Mouse (Mus musculus) mesoderm, embryonic 11.5 days (tissue): ENCODE data around the gene Baz2b.

Experiments
- DNase-seq: peaks from one replicate; pipeline ENCODE4 v3.0.0-alpha.2; 2012; ENCODE audit warnings: low read depth, low spot score

Baz2b gene

DNA sequence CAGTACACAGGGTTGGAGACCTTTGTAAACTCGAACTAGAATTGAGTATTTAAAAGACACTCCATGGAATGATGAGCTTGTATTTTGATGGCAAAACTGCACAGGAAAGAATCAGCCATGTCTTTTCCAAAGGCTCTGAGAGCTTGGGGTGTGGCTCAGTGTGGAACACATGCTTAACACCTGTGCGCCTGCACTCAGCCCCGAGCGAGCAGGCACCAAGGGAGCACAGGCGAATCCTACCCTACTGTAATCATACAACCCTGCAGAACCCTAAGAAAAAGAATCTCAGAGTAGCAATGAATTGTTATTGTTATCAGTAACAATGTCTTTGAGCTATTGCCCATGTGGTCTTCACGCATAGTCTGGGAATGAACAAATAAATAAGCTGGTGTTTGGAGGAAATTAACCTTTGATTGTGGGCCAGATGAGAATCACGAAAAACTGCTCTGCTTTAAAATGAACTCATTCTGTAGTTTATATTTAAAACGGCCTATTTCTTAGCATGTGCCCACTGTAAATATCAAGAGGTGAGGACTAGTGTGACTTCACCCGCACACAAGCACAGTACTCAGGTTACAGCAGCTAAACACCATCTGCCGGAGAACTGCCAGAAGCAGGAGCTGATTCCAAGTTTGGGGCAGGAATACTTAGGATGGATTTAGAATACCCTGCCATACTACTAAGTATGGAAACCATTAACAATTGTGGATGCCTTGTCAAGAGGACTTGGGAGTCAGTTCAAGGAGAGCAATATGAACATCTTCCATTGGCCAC, 77.2 kb downstream of the Baz2b start:
- DNase-seq: no peak

DNA sequence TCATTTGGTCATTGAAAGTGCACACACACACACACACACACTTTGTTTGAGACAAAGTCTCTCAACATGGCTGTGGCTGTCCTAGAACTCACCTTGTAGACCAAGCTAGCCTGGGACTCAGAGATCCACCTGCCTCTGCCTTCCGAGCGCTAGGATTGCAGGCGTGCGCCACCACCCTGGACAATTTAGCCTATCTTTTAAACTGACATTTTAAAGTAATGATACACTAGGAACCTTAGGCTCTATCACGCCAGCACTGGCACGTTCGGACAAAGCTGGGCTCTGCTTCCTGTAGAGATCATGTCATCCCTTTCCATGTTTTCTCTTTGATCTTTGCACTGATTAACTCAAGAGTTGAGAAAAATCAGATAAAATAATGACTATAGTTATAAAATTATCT, 81.0 kb downstream of the Baz2b start:
- no peak for DNase-seq

DNA sequence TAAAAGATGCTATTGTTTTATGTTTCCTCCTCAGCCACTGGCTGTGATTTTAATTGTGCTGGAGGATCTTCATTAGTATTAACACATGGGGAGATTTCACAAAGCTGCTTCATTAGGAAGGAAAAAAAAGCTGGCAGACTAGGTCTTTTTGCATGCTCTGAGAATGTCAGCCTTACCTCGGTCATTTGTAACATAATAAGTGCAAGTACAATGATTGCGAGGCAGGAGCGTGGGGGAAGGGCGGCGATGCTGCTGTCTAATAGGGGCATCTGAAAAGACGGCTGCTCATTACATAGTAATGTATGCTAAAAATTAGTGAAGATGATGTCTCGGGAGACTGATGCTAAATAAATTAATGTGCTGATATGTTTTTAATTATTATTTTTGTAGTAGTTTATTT, 82.8 kb downstream of the Baz2b start:
- DNase-seq: no peak

DNA sequence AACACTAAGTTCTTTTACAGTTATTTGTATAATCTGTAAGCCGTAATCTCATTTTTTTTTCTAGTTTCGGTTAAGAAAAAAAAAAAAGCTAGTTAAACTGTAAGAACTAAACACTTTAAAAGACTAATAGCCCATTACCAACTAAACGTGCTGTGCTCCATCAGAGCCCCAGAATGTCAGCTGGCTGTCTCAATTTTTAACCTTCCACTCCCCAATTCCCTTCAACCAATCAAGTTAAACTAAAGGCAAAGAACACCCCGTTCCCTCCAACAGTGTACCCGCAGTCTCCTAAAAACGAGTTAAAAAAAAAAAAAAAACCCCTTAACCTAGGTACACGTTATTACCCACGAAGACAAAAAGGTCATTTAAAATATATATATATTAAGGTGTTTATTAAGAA, 83.3 kb downstream of the Baz2b start:
- no peak for DNase-seq

DNA sequence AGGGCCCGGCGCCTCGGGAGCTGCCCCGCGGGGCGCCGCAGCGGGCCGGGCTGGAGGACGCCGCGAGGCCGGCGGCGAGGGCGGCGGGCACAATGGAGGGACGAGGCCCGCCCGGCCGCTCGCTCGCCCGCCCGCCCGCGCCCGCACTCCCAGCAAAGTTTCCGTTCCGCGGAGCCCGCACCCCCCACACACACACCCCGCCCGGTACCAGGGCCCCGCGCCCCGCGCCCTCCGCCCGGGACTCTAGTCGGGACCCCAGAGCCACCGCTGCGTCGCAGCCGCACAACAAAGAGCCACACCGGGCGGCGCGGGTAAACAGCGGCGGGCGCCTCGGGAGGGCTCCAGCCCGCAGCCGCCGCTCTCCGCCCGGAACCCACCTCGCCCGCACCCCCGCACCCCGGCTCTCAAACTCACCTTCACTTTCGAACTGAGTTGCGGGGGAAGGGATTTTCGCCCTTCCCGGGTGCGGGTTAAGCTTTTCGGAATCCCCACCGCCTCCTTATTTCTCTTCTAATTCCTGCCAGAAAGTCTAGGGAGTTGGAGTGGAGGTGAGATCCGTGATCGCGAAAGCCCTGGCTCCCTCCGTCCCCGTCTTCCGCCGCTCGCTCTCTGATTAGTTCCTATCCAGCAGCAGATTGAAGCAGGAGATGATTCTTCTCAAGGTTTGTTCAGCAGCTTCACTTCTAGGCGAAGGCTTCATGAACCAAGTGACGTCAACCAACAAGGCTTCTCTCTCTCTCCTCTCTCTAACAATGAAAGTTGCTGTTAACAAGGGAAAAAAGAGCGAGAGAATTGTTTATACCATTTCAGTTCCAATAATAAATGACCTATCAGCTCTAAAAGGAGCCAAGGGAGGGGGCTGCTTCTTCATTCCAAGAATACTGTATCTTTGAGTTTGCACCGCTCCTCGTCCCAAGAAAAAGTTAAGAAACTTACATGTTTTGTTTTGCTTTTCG, 84.3 kb downstream of the Baz2b start:
- peak; percentile 80 for DNase-seq

DNA sequence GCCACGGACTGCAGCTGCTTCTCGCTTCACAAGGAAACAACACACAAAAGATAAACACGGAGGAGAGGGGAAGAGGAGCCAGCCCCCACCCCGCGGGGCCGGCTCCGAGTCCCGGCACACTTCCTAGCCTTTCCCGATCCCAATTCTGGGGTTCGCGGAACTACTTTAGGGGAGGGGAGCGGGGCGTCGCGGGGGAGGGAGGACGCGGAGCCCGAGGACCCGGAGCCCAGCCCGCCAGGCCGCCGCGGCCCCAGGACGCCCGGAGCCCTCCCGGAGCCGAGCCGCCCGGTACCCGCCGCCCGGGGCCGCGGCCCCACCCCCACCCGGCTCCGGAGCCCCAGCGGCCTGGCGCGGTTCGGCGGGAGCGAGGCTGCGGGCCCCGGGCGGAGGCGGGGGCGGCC, 85.0 kb downstream of the Baz2b start:
- DNase-seq: peak; percentile 71

DNA sequence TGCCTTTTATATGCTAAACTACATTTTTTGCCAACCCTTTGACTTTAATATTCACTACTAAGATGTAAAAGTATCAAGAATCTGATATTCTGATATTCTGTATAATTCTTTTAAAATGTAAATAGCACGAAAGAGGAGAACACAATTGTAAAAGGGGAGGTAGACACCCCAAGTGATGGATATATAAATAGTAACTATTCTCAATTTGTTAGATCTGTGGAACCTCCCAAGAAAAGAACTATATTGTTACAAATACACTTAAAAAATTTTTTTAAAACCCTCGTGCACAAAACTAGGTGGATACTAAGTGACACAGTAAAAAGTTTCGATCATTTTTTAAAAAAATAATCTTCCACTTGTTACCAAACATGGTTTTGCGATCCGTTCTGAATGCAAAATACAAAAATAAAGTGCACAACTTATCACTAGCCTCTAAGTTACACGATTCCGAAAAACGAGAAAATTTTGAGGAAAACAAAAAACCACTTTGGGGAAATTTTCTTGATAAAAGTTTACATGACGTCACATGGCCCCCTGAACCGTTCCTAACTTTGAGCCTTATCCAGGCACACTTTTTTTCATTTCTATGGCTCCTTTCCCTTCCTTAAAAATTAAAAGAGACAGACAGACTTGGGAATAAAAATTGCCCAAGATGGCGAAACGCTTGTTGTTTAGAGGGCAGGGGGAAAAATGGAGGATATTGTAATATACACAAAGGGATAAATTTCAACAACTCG, 85.6 kb downstream of the Baz2b start:
- DNase-seq: no peak

DNA sequence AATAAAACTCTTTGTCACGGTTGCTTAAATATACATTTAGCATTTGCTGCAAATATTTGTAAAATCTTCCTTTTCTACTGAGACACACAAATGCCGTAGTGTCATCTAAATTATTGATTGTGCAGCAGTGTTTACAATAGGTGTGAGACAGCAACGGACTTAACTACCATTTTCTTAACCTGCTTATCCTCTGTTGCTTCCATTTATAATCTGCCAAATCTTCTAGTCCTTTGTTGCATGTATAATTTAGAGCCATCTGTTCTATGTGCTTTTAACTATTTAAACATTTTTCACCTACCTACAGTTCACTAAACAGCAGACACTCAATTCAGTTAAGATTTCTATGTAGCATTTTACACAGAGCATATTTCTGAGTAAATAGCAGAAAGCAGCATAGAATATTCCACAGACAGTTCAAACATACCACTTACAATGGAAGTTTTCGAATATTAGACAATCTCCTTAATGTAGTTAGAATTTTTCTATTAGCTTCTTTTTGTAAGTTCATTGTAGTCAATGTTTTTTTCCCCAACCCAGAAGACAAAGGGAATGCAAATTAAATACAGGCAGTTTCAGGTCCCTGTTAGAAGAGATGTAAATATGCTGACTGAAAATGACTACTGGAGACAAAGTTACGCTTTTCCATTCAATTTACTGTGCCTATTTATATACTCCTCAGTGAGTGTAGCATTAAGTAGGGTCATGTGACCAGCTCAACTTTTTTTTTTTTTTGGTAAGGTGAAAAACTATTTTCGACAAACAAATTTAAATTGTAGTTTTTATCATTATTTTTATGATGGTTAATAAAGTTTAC, 86.4 kb downstream of the Baz2b start:
- no peak for DNase-seq

DNA sequence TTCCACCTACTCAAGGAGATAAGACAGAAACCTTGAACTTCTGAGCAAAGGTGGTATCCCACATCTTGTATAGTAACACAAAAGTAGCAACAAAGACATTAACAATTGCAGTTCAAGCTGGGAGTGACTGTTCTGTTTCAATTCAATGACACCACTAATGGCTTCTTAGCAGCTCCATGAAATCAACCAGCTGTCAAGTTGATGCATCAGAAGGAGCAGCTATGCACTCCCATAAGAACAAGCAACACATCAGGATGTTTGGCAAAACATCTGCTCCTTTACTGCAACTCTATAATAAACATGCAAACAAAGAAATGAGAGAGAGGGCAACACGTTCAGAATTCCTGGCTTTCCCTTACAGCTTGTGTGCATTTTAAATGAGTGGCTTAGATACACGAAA, 87.5 kb downstream of the Baz2b start:
- peak; percentile 47 for DNase-seq

DNA sequence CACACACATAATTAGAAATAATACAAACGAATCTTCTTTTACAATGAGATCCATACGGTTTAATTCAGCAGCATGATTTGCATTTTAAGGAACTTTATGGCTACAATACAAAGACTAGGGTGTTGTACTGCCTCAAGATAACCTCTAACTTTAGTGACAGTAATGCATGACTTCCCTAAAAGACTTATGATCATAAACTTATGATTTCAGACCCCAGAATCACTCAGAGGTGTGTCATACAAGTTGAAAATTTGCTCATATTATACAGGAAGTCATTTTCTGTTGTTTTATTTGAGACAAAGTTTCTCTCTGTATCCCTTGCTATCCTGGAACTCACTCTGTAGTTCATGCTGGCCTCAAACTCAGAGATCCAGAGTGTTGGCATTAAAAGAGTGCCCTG, 89.0 kb downstream of the Baz2b start:
- no peak for DNase-seq

DNA sequence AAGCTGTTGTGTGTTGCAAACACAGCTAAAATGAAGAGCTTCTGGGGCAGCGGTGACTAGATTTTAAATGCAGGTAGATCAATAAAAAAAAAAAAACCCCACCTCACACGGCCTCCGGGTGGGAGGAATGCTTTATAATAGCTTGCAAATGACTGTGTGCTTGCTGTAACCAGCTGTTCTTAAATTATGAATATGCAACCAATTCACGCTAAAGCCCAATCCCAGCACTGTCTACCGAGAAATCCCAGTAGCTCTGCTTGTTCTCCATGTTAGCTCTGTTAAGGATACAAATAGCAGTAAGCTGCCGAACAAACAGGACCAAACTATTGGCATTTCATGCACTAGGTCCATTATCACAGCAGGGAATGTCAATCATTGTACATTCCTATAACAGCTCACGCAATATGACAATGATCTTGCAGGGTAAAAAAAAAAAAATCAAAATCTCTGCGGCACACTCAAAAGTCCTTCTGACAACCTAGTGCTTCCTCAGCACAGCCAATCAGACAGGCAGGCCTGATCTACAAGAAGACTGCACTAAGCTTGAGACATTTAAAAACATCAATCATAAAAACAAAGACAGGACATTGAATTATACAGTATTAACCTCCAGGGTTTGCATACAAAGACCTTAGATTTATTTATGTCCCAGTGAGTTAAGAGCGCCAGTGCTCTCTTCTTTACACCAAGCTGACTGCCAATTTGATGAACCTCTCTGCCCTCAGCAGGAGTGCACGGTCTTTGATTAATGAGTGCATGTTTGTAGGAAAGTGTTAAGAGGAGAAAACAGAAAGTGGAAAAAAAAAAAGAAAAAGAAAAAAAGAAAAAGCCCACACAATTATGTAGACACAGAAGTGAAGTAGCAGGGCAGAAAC, 90.7 kb downstream of the Baz2b start:
- DNase-seq: no peak

DNA sequence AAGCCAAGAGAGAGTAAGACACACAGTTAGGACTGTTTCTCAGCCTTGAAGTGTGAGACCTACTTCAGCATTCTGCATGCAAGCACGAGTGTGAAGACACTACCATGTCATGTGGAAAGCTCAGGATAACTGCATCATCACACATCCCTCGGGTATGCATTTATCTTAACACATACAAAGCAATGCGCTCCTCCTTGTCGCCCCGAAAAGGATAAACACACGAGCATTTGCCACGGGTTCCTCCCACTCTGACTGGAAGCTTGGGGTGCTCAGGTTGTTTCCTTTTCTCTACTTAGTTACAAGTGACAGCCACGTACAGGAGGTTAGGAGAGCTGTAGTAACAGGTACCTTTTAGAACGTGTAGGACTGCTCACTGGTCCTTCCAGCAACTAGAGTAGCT, 91.8 kb downstream of the Baz2b start:
- no peak for DNase-seq

DNA sequence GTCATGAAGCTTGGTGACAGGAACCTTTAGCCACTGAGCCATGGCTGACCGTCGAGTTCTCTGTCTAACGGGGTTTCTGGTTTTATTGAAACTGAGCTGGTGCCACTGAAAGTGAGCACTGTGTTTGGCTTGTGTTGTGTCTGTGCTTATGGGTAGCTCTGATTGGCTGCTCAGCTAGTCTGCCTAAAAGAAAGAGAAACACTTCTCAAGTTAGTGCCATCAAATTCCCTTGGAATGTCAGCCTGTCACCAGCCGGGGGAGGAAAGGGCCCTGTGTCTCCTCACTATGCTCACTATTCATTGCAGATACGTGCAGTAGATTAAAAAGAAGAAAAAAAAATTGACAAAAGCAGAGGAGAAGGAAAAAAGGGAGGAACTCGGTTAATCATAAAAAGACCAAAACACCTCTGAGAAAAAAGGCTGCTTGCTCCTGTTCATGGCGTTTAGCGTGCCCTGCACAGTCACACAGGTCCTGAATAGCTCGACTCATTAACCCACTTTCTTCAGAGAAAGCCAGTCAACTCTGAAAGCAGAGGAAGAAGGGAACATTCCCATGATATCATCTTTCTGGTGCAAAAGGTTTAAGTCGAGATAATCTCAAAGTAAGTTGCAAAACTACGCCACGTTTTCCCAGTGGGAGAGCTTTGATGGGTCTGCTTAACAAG, 93.6 kb downstream of the Baz2b start:
- no peak for DNase-seq

DNA sequence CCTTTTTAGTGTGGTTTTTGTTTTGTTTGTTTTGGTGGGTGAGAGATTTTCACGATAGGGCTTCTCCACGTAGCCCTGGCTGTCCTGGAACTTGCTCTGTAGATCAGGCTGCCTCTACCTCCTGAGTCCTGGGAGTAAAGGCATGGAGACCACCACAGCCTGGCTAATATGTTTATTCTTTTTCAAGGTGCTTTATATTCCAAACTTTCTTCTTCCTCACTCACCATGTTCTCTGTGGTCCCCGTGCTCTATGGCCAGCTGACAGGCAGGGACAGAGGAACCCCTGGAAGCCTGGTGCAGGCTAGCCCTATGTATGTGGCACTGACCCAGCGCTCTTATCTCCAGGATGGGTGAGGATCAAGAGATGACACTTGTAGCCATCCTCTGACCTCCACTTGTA, 94.7 kb downstream of the Baz2b start:
- DNase-seq: no peak

DNA sequence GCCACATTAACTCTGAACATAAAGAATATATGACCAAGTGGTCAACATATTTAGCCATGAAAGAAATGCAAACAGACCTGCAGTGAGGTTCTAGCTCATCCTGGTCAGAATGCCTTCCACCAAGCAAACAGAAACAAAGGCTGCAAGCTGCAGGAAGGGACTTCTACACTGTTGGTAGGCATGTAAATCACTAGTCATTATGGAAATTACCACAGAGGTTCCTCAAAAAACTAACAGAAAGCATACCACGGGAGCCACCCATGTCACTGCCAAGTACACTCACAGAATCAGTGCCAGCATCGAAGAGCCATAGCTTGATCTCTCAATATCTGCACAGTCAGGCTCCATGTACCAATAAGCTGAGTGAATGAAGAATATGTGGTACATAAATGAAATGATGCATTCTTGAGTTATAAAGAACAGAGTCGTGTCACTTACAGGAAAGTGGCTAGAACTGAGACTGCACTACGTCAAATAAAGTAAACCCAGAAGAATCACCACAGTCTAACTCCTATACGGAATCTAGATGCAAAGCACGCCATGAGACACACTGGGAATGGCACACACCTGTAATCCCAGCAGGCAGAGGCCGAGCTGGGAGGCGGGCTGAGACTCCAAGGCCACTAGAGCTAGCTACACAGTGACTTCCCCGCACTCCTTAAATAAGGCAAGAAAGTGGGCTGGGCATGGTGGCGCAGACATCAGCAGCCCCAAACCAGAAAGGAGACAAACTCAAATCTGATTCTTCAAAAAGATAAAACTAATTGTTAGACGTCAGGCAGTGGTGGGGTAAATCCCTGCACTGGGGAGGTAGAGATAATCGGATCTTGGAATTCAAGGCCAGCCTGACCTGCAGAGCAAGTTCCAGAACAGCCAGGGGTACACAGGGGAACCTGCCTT, 95.7 kb downstream of the Baz2b start:
- no peak for DNase-seq

DNA sequence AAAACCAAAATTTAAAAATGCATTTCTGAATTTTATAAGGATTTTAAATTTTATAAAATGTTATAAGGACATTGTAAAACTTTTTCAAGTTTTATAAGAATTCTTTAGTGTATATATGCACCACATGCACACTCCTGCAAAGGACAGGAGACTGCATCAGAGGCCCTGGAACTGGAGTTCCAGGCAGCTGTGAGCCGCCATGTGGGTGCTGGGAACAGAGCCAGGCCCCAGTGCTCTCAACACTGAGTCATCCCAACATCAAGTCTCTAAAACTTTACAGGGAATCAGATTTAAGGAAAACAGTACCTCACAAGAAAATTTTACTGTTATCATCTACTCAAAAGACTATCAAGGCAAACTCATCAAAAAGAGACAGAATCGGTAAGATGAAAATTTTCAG, 97.5 kb downstream of the Baz2b start:
- DNase-seq: no peak

DNA sequence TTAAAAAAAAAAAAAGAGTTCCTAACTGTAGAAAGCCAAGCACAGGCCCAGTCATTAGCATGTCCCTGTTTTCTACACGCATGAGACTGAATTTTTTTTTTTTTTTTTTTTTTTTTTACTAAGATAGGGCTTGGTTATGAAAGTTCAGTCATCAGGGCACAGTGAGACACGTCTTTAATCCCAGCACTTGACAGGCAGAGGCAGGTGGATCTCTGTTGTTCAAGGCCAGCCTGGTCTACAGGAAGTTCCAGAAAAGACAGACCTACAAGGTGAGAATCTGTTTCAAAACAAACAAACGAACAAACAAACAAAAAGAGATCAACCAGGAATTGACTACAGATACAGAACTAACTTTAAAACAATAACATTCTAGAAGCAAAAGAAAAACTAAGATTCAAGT, 100.6 kb downstream of the Baz2b start:
- DNase-seq: no peak

DNA sequence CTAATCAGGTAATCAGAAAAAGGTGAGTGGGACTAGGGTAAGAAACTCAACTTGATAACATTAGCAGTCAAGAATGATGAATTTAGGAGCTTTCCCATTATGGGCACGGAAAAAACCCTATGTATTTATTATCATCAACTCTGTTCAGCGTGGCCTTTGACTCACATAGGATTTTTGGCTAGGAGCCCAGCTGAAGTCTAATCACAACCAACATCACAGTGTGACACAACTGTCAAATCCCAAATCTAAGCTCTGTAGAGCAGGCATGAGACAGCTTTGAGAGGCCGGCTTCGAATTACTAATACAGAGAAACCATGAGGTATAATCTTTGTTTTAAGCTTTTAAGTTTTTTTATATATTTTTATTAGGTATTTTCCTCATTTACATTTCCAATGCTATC, 113.0 kb downstream of the Baz2b start:
- DNase-seq: no peak

DNA sequence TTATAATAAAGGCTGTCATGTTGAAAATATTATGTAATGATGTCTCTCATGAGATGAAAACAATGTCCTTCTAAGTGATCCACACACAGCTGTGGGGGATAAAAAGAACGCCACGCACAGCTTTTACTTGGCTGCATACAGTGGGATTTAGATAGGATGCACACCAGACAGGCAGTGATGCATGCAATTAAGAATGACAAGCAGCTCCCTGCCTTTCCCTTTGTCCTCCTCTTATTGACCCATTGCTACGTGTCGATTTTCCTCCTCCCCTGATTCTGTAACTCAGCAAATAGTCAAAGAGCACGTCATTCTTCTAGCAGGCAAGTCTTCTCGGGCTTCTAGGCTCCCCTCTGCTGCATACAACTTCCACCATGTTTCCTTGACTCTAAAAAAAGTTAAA, 119.4 kb downstream of the Baz2b start:
- DNase-seq: no peak
